Mouse (Mus musculus): ENCODE results near the gene Ifngr1. TPM values are rescaled to one million over a fixed set of nuclear protein-coding genes. Genes with fewer than 3 reads are reported as not detected.
A peak's percentile ranks its signal among the peaks of the same experiment; 100 is the strongest.

The Ifngr1 gene
- 10 to 100 TPM; 51.3 to 56.1 TPM for total RNA-seq (2021)
- long read RNA-seq, experiment 1, transcript Ifngr1-201 (7 exons, 2,112 nt): major isoform, 49 of 51 reads
- long read RNA-seq, experiment 1, partial matches to known transcripts: 1 of 51 reads
- long read RNA-seq, experiment 1, other reads (novel, unspliced or antisense): 0 of 51 reads
- long read RNA-seq, experiment 2, transcript Ifngr1-201 (7 exons, 2,112 nt): major isoform, 98 of 101 reads
- long read RNA-seq, experiment 2, partial matches to known transcripts: 1 of 101 reads
- long read RNA-seq, experiment 2, other reads (novel, unspliced or antisense): 1 of 101 reads

- DNase-seq (ENCODE audit: low spot score in 2 of 2): peak; percentile 99
These were observed at the start of gene Ifngr1 for GRCm38 (mm10) chr10:19591641-19592441. Gene Ifngr1 (plus strand): TSS chr10:19591949.

GRCm38 (mm10) chr10:19546825-19547224 is 44.9 kb upstream of the Ifngr1 start:
- no peak for DNase-seq (ENCODE audit: low spot score in 2 of 2)

GRCm38 (mm10) chr10:19548016-19548415 is 43.7 kb upstream of the Ifngr1 start:
- no peak for DNase-seq (ENCODE audit: low spot score in 2 of 2)

- no peak for DNase-seq (ENCODE audit: low spot score in 2 of 2)
These were observed 43.3 kb upstream of the Ifngr1 start for GRCm38 (mm10) chr10:19548491-19548890.

- DNase-seq (ENCODE audit: low spot score in 2 of 2): no peak
These were observed 40.2 kb upstream of the Ifngr1 start for GRCm38 (mm10) chr10:19551585-19551984.

- DNase-seq (ENCODE audit: low spot score in 2 of 2): no peak
These were observed 37.9 kb upstream of the Ifngr1 start for GRCm38 (mm10) chr10:19553857-19554256.

GRCm38 (mm10) chr10:19557696-19558095 is 34.1 kb upstream of the Ifngr1 start:
- DNase-seq (ENCODE audit: low spot score in 2 of 2): no peak

- no peak for DNase-seq (ENCODE audit: low spot score in 2 of 2)
These were observed 32.1 kb upstream of the Ifngr1 start for GRCm38 (mm10) chr10:19559565-19560165.

GRCm38 (mm10) chr10:19562598-19562997 is 29.2 kb upstream of the Ifngr1 start:
- no peak for DNase-seq (ENCODE audit: low spot score in 2 of 2)

GRCm38 (mm10) chr10:19563443-19563861 is 28.3 kb upstream of the Ifngr1 start:
- no peak for DNase-seq (ENCODE audit: low spot score in 2 of 2)

GRCm38 (mm10) chr10:19567481-19567880 is 24.3 kb upstream of the Ifngr1 start:
- no peak for DNase-seq (ENCODE audit: low spot score in 2 of 2)

- no peak for DNase-seq (ENCODE audit: low spot score in 2 of 2)
These were observed 21.5 kb upstream of the Ifngr1 start for GRCm38 (mm10) chr10:19570288-19570687.

GRCm38 (mm10) chr10:19570716-19571115 is 21.0 kb upstream of the Ifngr1 start:
- DNase-seq (ENCODE audit: low spot score in 2 of 2): no peak

- DNase-seq (ENCODE audit: low spot score in 2 of 2): no peak
These were observed 14.2 kb upstream of the Ifngr1 start for GRCm38 (mm10) chr10:19577571-19577970.

GRCm38 (mm10) chr10:19578001-19578400 is 13.7 kb upstream of the Ifngr1 start:
- DNase-seq (ENCODE audit: low spot score in 2 of 2): no peak

GRCm38 (mm10) chr10:19578409-19578986 is 13.3 kb upstream of the Ifngr1 start:
- peak in 1 of 2 experiments; percentile 8 for DNase-seq (ENCODE audit: low spot score in 2 of 2)

GRCm38 (mm10) chr10:19580660-19581059 is 11.1 kb upstream of the Ifngr1 start:
- DNase-seq (ENCODE audit: low spot score in 2 of 2): no peak

GRCm38 (mm10) chr10:19581844-19582582 is 9.7 kb upstream of the Ifngr1 start:
- DNase-seq (ENCODE audit: low spot score in 2 of 2): no peak

GRCm38 (mm10) chr10:19582806-19583430 is 8.8 kb upstream of the Ifngr1 start:
- DNase-seq (ENCODE audit: low spot score in 2 of 2): no peak

- DNase-seq (ENCODE audit: low spot score in 2 of 2): no peak
These were observed 7.7 kb upstream of the Ifngr1 start for GRCm38 (mm10) chr10:19584064-19584463.
